Mouse (Mus musculus) common myeloid progenitor, adult 5-6 weeks (primary cell): ENCODE measurements around the gene Dab1. TPM values are rescaled to one million over a fixed set of nuclear protein-coding genes. Genes with fewer than 3 reads are reported as not detected.

Source experiments
- ATAC-seq: replicated peaks from 2 replicates; pipeline ENCODE4 v1.8.0; 2016; ENCODE audit warnings: low read depth, mild to moderate bottlenecking, moderate TSS enrichment, inconsistent platforms; ENCODE audit not compliant: poor library complexity, severe bottlenecking
- total RNA-seq: library from RNA; stranded (forward); fragments of 200-1000, 187-1606 nt; gene quantifications from 2 replicates; pipeline ENCODE4 v1.2.3, GENCODE M21; 2017

Dab1 gene
- total RNA-seq, 1 experiment from 2014 or later, result not detected

DNA sequence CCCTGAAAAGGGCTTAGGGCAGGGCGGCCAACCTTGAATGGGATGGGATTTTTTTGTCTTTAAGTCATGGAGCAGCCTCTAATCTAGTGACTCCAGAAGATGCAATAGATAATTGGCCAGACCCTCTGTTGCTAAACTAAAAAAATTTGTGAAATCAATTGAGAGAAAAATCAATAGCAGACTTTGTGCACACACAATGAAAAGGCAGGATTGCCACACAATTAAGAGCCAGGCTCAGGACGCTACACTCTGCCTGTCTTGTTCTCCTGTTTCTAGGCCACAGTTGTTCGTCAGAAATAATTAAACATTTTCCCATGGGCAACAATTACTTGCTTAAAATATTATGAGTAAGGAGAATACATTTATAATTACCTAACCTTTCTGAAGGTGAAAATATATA, 315.2 kb downstream of the Dab1 start:
- no peak for ATAC-seq

DNA sequence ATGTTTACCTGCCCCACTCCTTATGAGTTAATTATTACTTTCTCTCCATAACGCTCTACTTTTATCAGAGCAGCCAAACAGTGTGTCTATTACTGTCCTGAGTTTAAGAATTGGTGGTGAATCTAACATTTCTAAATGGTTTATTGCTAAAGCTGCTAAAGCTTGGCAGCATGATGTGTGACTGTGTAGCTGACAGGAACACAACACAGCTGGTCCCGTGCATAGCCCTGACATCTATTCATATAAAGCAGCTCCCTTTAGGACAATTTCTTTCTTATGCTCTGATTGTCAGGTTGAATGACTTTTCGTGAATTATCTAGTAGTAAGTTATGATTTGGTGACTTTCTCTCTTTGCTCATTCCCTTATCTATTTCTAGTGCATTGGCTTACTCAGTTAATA, 329.1 kb downstream of the Dab1 start:
- no peak for ATAC-seq

DNA sequence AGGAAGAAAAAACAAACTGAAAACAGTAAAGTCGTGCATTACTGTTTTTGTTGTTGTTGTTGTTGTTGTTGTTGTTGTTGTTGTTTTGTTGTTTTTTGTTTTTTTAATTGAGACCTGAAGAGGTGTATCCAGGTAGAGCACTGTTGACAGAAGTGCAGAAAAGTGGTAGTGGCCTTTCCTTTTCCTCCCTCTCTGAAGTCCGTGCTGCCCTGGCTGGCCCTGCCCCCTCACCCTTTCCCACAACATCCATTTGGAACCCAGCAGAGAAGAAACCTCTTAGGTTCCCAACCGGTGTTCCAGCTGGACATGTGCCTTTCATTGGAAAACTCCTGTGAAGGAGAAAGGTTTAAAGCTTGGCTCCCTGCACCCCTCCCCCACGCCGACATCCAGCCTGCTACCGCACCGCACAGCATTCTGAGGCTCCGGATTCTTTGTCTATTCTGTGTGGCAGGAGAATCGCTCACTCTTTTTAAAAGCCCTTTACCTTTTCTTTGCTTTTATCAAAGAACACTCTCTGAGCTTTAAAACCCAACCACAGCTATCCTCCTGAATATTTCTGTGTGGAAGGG, 334.6 kb downstream of the Dab1 start:
- no peak for ATAC-seq

DNA sequence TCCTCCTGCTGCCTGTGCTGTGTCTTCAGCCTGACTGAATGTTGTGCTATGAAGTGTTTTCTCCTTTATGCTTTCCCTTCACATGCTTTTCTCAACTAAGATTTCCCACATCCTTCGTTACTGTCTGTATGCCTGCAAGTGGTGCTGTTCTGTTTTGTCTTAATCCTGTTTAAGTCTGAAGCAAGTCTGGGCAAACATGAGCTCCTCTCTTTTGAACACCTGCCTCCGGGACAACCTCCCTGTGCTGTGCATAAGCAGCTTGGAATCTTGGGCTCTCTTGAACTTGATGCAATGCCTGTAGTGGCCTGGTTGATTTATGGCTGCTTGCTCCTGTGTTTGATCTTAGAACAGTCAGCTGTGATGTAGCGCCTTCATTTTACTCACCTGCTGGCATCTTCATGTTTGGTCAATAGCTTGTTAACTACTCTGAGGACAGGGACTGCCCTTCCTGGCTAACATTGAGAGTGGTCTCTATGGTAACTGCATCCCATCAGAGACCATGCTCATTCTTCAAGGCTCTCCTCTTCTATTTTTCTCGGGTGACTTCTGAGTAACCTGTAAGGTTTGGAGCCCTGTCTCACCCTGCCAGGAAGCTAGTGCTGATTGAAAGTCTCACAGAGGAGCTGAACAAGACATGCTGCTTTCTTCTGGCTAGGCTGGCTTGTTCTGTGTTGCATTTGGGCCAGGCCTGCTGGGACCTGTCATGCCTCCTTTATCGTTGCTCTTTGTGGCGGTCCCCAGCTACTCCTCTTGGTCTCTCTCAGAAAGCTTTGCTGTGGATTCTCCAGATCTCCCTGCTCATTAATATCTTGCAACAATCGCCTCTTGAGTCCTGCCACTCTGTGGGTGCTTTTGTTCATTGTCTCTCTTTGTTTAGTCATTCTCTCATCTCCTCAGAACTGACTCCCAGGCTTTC, 342.2 kb downstream of the Dab1 start:
- no peak for ATAC-seq

DNA sequence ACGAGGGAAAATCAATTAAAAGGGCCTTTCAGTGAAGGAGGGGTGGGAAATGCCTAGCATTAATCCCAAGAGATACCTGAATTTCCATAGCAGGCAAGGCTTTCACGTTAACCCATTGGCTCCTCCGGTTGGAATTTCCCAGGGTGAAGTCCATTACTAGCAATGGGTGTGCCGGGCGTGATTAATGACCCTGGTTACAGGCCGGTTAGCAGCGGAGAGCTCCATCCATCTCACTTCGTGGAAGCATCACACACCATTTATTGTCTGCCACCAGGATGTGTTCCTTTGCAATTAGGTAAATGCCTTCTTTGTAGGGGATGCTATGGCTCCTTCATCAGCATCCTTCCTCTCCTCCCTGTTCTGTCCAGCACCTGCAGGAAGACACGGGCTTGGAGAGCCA, 350.7 kb downstream of the Dab1 start:
- ATAC-seq, result no peak

DNA sequence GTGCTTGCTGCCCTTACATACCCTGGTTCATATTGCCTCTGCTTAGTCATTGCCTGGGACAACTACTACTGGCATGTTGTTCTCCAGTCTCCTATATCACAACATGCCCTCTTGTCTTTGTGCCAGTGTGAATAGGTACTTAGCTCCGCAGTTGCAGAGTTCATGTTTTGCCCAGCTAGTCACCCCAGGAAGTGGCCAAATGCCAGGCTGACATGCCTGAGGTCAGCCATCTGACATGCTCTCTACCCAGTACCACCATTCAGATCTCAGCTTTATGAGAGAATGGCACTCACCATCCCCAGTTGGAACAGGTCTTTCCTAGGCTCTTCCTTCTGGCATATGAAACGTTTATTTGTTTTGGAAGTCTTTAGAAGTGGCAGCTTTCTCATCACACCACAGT, 355.4 kb downstream of the Dab1 start:
- no peak for ATAC-seq

DNA sequence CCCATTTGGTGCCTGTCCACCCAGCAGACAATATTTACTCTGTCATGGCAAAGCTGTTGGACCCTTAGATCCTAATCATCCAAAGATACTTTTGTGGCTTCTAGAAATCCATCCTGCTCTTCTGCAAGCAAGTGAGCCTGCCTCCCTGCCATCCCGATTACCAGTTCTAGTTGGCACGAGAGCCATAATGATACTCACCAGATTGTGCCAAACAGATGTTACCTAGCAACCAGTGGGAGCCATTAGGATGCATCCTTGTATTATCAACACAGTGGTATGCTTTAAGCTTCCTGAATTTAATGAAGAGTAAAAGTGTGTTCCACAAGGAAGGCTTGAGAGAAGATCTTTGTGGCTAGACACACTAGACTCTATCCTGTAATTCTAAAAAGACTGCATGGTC, 355.8 kb downstream of the Dab1 start:
- ATAC-seq, result no peak

DNA sequence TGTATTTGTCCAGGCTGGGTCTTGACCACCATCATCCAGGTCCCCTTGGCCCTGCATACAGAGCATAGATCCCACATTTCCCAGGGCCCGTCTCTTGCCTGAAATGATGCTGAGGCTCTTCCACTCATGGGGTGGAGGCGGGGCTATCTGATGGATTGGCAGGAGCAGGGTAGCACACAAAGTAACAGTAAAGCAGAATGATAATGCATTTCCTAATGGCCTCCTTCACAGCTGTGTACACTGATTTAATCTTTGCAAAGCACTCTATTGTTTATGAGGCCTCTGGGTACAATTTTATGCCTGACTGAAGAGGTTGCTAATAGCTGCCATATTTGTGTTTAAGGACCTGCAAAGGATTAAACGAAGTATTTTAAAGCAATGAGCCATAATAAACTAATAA, 374.7 kb downstream of the Dab1 start:
- no peak for ATAC-seq

DNA sequence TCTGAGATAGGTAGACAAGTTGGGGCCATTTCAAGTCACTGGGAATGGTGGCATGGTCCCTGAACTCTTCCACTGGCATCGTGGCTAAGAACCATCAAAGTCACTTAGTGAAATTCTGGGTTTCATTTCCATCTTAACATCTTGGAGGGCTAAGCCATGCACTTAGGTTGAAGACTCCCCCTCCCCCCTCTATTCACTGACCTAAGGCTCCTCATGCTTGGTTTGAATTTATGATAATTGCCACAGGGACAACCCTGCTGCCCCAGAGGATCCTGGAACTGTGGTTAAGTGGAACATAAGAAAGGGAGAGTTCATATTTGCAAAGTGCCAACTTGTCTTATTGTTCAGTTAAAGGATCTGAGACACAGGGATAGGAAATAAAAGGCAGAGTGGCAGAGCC, 375.2 kb downstream of the Dab1 start:
- no peak for ATAC-seq

DNA sequence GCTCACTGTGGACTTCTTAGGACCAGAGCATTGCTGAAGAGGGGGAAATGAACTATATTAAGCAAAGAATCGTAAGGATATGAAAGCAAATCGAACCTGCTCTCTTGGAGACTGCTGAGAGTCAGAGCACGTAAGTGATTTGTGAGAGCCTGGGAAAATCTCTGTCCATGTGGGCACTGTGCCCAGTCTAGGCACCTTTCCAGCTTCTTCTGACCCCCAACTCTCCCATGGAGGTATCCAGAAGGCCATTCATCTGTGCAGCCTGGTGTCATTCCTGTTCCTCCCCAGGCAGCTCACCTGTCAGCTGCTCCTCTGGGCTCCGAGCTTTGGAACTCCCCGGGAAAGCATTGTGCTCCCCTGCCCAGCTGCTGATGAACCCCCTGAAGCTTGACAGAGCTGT, 389.2 kb downstream of the Dab1 start:
- no peak for ATAC-seq

DNA sequence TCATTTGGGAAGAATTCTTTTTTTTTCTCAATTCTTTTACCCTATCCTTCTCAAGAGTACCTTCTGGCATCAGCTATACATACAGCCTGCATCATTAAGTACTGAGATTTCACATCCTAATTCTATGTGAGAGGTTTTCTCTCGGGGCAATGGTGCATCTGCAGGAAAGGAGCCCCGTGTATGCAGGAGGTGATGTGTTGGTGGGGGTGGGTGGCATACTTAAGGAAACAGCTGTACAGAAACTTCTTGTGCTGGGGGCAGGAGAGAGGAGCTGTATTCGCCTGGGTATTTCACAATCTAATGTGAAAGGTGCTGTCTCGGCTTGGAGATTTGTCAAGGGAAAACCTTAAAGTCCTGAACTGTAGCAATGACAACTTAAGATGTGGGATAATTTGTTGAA, 392.5 kb downstream of the Dab1 start:
- ATAC-seq, result no peak

DNA sequence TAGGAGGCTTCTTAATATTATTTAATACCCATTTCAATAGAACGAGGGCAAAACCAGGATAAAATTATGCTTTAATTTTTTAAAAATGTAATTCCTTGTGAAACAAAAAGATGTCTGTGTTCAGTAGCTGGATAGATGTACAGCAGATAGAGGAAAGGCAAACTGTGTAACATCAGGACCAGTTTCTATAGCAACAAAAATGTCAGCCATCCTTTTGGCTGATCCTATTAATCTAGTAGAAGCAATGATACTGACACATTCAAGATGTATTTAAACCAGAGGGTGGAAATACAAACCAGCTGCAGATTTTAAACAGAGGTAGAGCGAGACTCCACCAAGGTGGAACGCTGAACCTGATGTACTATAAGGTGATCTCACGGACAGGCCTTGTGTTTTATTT, 393.0 kb downstream of the Dab1 start:
- no peak for ATAC-seq

DNA sequence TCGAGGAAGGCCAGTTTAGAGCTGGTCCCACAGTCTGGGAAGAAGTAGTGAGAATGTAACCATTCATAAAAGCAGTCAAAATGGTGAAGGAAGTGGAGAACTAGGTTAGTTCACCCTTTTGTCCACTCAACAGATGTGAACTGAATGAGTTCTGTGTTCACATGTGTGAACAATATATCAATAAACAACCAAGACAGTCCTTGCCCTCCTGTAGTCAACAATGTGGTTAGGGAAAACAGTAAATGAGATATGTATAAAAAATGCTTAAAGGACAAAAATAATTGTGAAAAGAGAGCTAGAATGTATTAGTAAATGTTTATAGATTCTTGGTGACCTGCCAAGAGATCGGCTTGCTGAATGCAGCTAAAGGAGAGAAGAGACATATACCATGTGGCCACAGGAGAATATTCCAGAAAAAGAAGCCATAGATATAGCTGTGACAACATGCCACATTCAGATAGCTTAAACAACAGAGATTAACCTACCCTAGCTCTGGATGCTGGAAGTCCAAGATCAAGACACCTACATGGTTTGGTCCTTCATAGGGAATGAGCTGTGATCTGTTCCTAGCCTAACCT, 406.0 kb downstream of the Dab1 start:
- no peak for ATAC-seq

DNA sequence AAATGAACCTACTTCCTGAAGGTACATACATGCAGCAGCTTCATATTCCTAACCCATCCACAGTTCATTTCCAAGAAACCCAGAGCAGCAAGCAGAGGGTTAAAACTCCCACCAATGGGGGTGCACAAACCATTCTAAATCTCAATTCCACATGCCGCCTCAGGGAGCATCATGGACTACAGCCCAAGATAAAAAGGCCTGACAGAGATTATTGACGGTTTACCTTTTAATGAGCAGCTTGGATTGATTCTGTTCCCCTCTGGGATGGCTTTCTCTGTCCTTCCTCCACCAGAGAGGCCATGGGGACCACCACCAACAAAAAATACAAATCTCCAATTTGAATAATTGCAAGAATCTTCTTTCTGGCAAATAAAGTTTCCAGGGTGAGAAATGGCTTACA, 407.7 kb downstream of the Dab1 start:
- ATAC-seq, result no peak

DNA sequence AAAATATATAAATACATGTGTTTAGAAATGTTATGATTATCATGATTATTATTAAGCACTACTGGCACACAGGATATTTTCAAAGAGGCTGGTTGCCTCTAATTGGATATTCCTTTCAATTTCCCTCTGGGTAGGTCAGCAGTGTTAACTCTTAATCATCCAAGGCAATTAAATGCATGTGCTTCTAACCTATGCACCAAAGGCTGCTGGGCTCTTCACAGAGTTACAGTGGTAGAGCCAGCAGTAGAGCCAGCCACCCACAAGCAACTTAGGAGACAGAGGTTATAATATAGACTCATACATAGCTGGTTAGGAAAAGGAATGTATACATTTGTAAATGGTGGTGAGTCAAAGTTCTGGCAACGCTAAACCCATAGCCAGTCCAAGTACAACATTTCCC, 408.1 kb downstream of the Dab1 start:
- no peak for ATAC-seq

DNA sequence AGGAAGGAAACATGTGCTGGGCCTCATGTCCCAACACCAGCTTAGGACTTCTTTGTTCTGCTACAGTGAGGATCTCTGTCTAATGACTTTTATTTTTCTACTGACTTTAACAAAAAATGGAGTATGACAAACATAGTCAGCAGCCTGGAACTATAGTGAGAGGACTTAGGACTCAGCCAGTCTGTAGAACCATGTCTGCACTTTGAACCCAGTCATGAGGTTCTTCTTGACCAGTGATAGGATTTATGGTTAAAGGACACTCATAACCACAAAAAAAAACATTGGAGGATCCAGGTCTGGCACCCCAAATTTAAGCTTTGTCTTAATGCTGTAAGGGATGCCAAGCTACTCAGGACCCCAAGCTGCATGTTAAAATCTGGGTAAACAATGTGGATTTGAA, 416.9 kb downstream of the Dab1 start:
- no peak for ATAC-seq

DNA sequence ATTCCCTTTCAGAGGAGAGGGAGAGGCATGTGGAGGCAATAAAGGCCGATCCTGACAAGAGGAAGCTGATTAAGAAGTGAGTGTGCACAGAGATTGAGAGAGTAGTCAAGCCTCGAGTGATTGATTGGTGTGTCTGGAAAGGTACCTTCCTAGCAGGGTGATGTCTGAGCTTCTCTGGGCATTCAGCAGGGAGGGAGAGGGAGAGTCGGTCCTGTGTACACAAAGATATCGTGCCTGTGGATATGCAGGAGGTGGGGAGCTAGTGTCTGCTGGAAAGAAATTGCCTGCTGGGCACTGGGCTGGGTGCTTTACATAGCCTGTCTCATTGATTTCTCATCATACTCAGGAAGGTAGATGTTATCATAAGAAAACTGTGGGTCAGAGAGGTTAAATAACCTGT, 420.4 kb downstream of the Dab1 start:
- no peak for ATAC-seq

DNA sequence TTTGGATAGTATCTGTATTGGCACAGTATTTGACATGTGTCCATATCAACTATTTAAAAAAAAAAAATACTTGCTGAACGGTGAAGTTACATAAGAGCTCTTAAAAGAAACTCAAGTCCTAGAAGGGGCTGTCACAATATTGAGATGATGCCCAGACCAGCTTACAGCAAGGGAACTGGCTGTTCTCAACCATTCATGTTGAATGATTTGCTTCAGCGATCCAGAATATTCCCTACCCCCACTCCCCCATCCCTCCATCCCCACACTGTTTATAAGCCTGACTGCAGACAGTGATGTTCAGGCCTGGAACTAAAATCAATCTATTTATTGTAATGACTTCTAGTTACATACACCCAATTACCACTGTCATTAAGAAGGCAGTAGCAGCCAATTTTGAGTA, 424.3 kb downstream of the Dab1 start:
- no peak for ATAC-seq

DNA sequence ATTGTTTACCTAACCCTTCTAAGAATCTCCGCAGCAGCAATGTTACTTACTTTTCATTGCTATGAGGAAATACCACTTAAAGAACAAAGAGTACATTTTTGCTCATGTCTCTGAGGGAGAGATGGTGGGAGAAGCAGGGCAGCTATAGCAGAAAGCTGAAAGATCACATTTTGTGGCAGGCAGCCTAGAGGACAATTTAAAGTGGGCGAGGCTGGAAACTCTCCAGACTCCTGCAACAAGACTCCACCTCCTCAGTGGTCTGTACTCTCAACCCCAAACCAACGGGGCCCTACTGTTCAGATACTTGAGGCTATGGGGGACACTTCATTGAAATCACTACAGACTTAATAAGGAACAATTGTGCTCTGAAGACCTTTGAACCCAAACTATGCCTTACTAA, 425.5 kb downstream of the Dab1 start:
- no peak for ATAC-seq

DNA sequence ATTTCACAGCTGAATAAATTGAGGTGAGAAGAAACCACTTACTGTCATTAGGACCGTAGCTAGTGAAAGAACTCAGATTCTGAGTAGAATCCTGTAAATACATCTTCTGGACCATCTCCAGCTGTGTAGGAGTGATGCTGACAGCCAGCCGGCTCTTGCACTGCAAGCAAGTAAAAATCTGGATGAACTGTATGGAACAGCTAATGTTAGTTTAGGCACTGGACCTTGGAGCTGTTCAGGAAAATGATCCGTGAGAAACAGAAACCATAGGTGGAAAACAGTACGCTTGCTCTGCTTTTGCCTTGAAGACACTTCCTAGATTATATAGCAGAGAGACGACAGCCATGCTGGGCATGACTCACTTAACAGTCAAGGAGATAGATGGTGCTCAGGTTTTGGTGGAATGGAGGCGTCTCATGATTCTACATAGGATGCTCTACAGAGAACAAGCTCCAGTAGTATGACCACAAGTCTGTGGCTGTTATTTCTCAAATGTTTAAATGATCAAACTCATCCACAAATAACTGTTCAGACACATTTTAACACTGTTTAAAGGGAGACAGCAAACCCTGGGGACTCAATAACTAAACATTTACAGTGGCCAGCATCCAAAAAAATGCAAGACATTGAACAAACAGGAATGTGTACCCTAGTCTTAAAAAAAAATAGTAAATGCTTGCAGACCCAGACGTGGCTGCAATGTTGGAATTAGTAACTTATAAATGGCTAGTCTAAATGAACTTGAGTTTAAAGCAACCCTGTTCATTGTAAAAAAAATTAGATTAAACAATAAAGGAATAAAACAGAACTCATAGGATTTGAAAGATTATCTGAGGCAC, 429.0 kb downstream of the Dab1 start:
- no peak for ATAC-seq

DNA sequence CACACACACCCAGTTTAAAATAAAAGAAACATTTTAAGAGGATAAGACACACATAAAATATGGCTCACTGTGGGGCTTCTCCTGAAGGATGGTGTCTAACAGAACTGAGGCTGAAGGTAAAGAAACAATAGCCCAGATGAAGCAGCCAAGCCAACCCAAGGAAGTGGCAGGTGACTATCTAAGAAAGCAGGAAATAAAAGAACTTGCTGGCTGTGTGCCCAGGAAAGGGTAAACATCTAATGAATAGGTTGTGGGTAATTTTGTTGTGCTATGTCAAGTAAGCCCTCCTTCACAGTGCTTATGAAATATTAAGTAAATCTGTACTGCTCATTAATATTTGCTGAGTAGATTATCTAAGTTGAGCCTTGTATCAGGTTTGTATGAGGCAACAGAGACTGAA, 438.0 kb downstream of the Dab1 start:
- no peak for ATAC-seq
